Mouse (Mus musculus) thymus, postnatal 36 days (tissue): ENCODE measurements around the gene Npepps.
"Not testable (repeated sequence)": the region's sequence is repeated elsewhere in the genome, so short reads cannot be mapped to it uniquely, and the experiment has no call there.

ENCODE experiments used
- DNase-seq, 2 experiments: peaks; one replicate each; pipeline ENCODE4 v3.0.0; 2022; ENCODE audit warnings: mixed read lengths in 2 of 2

Npepps gene

DNA sequence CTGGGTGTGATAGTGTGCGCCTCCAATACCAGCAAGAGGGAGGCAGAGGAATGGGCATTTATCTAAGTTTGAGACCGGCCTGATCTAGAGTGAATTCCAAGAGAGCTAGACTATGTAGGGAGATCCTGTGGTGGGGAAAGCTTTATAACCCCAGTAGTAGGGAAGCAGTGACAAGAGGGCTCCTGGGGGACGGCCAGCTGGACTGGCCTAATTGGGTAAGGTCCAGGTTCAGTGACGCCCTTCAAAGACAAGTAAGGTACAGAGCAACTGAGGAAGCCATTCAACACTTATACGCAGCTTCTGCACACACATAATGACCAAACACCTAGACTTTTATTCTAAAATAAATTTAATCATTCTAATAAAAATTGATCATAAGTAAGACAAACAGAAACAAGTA lies 48.0 kb downstream of the Npepps start:
- no peak for DNase-seq

DNA sequence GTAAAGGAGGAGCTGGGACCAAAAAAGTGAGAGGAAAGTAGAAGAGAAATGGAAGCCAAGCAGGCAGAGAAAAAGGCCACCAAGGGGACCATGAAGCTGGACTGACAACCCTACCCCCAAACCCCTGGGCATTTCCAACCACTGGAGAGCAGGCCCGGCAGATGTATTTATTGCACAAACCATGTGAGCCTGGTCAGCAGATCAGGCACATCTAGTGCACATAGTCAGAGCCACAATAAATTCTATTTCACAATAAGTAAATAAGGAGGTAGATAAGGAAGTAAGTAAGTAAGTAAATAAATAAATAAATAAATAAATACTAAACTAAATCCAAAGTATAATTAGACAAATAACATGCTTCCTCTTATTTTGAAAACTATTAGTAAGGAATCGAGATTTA lies 51.0 kb downstream of the Npepps start:
- no peak for DNase-seq

DNA sequence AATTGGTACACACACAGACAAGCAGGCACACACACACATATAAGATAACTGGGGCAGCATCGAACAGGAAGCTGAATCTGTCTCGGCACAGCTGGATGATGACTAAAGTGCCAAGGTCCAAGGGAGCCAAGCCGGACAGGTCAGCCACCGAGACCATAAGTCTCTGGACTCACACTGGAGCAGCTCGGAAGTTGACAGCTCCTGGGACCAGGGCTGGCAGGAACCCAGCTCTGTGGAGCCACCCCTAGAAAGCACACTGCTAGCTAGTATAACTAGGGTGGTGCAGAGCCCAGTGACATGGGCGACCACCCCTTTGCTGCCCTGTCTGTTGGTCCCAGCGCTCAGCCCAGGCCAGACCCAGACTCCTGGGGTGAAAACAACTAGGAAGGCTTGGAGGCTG lies 51.5 kb downstream of the Npepps start:
- no peak for DNase-seq

DNA sequence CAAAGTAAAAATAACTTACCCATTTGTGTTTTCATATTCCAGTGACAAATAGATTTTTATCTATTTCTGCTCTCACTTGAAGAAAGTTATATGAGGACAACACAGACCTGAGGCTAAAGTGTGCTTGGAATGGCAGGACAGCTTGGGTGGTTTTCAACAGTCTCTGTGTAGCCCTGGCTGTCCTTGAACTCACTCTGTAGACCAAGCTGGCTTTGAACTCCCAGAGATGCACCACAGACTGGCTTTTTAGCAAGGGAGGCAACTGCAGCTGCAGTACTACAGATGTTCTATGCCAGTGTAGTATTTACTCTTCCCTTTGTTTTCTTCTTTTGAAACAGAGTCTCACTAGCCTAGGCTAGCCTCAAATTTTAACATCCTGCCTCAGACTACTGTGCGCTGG lies 54.3 kb downstream of the Npepps start:
- no peak for DNase-seq

DNA sequence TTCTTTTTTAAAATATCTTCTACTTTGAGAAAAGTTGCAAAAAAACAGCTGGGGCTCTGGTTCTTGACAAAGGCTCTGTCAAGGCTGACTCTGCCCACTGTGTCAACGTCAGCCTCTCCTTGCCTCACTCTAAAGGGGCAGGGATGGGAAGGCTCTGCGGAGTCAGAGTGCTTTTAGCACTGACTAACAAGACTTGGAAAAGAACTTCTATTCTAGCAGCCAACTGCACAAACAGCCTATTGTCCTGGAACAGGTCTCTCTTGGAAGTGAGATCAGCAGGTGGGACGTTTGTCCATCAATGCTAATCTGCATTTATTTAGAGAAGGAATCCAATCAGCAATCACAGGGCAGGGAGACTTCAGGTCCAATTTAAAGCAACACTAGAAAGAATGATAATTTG lies 57.0 kb downstream of the Npepps start:
- no peak for DNase-seq

DNA sequence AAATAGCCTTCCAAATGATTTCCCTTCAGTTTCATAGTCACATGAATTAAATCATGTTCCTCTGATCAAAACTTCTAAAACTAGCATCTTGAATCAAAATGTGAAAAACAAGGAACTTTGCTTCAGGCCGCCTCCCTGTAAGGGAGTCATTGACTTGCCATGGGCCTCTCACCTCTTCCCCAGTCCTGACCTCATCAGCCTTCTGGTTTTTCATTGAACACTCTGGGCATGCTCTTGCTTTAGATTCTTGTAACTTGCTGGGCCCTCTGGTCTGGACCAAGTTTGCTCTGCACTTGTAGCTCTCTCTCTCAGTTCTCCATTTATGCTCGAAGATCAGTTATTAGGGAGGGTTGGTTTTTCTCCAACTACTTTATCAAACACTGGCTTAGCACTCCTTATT lies 58.8 kb downstream of the Npepps start:
- DNase-seq: no peak

DNA sequence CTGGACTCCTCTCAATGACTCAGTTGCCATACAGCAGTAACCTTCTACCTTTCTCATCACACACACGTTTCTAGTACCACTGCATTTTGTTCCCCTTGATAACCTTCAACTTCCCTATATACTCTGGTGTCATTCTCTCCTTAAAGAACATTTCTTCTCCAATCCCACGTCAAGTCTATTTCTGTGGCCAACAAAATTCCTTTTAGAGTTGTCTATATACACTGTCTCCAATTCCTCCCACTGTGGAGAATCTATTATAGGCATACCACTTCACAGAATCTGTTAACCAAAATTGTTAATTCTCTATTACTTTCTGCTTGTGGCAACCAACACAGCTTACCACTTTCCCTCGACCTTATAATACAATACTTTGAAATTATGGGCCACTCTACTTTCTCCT lies 60.2 kb downstream of the Npepps start:
- no peak for DNase-seq

DNA sequence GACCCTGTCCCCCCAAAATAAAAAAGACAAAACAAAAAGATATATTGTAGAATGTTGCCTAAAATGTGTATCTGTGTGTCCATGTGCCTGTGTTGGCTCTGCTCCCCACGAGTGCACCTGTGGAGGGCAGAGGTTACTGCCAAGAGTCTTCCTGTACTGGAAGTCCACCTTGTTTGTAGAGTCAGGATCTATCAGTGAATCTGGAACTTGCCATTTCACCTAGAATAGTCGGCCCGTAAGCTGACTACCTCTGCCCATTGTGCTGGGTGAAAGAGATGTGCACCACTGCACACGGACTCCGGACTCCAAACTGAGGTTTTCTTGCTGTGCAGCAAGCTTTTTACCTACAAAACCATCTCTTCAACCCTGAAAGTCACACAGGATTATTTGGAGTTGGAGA lies 66.0 kb downstream of the Npepps start:
- no peak for DNase-seq

DNA sequence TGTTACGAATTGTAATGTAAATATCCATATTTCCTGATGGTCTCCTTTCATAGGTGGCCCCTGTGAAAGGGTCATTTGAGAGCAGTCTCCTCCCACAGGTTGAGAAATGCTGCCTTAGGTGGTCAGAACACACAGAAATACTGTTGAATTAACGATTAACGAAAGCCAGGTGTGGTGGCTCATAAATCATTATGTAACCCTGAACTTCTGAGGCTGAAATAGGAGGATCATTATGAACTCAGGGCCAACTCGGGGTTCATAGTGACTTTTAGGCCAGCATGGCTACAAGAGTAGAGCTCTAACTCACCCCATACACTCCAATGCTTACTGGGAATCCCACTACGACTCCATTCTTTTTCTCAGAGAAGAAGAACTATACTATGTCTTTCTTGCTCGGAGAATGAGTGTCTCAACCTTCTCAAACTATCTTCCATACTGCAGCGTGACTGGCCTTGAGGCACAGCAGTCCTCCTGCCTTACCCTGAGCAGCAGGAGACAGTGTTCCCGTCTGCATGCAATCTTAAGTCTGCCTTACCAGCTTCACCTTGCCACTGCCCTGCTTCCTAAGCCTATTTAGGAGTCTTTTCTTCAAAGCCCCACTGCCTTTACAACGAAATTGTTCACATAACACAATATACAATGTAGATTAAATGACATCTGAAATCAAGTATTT lies 69.6 kb downstream of the Npepps start:
- DNase-seq: no peak

DNA sequence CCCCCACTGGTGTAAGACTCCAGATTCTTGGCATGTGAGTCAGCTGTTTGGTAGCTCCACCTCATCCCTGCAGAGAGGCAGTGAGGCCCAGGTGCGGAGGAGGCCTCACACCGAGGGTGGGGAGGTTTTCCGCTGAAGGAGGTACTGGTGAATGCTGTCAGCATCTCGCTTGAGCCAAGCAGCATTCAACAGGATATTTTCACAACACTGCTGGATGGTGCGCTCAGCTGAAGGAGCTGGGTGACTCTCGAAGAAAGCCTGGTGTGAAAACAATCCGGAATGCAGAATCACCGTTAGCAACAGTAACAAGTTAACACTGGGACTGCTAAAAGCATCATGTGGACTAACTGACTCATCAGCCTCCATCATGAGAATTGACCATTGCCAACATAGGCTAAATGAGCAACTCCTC lies 73.4 kb downstream of the Npepps start:
- no peak for DNase-seq

DNA sequence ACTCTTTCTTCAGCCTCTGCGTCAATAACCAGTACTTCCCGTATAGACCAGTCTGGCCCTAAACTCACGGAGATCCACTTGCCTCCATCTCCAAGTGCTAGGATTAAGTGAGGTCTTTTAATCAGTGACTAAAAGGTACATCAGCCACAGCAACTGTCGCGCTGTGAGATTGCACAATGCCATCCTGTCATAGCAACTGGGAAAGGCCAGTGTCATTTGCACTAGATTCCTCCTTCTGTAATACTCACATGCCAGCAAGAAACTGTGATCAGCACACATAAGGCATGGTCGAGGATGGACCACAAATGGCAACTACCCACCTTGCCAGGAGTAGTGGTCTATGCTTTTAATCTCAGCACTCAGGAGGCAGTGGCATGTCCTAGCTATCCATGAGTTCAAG lies 80.9 kb downstream of the Npepps start:
- DNase-seq: no peak

DNA sequence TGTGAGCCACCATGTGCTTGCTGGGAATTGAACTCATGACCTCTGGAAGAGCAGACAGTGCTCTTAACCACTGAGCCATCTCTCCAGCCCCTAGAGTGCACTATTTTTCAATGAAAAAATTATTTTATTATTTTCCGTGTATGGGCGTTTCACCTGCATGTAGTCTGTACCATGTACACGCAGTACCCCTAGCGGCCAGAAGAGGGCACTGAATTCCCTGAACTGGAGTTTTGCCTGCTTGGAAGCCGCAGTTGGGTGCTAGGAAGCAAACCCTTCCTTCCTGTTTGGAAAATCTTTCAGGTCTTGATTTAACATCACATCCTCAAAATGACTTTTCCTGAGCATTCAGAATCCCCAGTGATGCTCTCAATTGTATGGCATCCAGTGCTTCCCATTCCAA lies 81.8 kb downstream of the Npepps start:
- peak; percentile 60 to 71 for DNase-seq

DNA sequence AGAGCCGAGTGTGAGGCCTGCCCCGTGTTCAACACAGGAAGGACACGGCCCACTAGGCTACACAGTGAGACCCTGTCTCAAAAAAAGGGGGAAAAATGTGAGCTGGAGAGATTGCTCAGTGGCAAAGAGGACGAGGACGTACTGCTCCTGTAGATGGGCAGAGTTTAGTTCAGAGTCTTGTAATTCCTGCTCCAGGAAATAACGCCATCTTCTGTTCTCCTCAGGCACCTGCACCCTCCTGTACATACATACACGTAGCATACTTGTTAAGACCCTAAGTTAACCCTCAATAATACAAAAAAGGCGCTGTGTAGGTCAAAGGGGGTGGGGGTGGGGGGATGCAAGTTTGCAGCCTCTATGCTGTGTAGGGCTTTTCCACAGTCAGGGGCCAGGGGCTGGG lies 83.4 kb downstream of the Npepps start:
- DNase-seq: no peak

DNA sequence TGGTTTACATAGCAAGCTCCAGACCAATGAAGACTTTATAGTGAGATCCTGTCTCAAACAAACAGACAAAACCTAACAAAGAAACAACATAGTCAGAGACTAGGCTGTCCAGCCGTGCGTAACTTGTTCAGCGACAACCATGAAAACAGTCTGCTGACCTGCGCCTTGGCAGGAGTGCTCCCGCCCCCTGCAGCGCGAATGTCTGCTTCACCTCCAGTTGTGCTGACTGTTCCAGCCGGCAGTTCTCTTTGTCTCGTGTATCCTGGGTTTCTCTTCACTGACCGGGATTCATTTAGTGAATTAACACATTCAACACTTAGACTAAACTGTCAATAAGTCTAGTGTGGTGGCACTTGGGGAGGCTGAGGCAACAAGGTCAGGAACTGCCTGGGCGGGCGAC lies 83.9 kb downstream of the Npepps start:
- DNase-seq: no peak

DNA sequence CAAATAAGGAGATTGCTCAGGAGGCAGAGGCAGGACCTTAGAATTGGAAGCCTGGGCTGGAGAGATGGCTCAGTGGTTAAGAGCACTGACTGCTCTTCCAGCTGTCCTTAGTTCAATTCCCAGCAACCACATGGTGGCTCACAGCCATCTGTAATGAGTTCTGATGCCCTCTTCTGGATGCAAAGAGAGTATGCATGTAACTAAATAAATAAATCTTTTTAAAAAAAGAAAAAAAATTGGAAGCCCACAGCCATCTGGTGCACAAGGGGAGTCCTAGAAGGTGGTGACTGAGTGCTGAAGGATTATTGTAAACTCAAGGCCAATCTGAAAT lies 87.9 kb downstream of the Npepps start:
- DNase-seq: no peak

DNA sequence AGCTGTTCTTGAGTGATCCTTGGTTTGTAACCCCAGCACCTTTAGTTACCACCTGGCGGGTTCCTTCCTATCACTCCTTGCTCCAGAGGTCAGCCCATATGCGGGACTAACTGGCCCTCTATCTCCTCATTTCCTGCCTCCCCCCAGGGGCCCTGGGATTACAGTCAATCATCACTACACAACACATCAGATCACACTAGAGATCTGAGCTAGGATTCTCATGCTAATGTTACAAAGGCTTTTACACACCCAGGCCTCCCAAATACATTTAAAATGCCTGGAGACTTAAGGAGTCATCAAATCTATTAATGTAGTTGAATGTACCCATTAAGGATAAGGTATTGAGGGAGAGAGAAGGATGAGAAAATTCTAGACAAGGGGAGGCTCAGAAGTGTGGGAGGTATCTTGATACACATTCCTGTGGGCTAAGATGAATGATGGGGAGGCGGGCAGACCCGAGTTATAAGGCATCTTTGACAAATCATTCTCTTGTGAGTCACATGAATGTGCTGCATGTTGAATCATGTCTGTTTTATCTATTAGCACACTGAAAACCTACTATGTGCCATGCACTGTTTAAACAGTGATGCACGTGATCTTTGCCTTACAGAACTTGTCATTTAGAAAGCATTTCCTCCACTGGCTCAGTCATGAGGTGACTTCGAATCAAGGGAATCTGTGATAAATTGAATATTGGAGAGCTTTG lies 88.4 kb downstream of the Npepps start:
- DNase-seq: no peak

DNA sequence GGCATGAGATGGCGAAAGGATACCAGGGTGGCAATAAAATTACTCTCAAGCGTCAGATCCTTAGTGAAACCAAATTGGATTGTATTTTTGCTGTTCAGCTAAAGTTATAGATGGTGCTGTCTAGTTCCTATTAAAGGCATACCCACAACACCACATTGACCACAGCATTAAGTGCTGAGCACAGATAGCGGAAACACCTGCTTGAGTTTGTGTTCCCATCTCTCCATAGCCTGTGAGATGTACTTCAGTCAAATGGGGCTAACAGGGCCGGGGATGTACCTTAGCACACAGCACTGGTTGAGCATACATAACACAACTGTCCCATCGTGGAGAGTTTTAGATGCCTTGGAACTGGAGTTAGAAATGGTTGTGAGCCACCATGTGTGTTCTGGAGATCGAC lies 89.4 kb downstream of the Npepps start:
- no peak for DNase-seq

DNA sequence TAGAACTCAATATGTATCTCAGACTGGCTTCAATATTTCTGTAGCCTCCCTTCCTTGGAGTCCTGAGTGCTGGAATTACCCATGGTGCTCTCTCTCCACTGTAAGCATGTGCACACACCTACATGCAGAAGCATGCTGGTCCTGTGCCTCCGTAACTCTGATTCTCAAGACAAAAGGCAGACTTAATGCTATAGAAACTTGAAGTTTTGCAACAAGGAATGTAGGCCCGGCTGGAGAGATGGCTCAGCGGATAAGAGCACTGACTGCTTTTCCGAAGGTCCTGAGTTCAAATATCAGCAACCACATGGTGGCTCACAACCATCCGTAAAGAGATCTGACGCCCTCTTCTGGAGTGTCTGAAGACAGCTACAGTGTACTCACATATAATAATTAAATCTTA lies 90.8 kb downstream of the Npepps start:
- DNase-seq: not testable (repeated sequence)

DNA sequence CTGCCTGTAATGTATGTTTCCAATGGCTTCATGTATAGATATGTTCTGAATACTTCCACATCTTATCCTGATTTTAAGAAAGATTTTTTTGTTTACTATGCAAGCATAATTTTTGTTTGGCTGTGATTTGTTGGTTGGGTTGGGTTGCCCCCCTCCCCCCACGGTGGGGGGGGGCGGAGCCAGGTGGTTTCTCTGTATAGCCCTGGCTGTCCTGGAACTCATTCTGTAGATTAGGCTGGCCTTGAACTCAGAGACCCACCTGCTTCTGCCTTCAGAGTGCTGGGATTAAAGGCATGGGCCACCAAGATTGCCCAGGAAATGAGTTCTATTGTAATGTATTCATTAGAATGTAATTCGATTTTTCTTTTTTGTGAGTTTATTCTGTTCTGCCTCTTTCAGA lies 91.2 kb downstream of the Npepps start:
- DNase-seq: no peak

DNA sequence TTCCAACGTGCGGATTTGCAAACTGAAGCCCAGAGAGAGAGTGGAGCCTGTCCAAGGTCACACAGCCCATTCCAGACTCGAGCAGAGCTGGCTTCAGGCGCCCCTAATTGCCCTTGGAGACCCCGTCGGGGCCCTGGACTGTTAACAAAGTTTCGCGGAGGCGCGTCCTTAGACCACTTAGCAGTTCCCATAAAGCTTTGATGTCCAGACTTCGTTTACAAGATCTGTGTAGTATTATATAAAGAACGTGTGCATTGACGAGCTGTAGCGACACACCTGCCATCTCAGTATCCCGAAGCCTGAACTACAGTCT lies 91.8 kb downstream of the Npepps start:
- no peak for DNase-seq

DNA sequence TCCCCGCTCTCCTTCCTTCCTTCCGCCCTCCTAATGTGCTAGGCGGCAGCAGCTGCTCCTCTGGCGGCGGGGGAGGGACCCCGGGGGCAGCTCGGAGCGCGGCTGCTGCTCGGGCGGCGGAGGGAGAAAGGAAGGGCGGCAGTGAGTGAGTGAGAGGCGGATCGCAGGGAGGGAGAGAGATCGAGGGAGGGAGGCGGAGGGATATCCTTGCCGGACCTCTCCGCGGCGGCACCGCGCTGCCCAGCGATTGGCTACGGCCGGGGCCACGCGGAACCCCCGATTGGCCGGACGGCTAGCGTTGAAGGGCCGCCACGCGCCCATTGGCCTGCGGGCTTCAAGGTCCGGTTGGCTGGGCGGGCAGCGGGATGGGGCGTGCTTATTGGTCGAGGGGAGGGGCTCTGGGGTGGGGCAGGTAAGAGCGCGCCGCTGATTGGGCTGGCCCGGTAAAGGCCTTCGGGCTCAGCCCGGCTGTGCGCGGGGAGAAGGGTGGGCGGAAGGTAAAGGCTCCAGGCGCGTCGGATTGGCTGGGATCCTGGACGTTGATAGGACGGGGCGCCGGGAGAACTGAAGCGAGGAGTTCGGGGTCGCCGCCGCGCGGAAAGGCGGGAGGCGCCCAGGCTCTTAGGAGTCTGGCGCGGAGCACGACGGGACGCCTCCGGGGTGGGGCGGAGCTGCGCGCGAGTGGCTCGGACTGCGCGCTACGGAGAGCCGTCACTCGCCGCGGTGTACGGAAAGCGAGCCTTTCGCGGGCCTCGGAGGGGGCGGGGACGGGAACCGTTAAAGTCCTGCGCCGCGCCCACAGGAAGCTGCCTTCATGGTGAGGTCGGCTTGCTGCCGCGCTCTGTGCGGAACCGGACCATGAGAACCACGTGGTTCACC lies 92.4 kb downstream of the Npepps start, which contains the start of gene Kpnb1:
TSS of gene Kpnb1 (minus strand) at position 118 of the 879 bp plus-strand sequence.
- peak; percentile 97 to 100 for DNase-seq

DNA sequence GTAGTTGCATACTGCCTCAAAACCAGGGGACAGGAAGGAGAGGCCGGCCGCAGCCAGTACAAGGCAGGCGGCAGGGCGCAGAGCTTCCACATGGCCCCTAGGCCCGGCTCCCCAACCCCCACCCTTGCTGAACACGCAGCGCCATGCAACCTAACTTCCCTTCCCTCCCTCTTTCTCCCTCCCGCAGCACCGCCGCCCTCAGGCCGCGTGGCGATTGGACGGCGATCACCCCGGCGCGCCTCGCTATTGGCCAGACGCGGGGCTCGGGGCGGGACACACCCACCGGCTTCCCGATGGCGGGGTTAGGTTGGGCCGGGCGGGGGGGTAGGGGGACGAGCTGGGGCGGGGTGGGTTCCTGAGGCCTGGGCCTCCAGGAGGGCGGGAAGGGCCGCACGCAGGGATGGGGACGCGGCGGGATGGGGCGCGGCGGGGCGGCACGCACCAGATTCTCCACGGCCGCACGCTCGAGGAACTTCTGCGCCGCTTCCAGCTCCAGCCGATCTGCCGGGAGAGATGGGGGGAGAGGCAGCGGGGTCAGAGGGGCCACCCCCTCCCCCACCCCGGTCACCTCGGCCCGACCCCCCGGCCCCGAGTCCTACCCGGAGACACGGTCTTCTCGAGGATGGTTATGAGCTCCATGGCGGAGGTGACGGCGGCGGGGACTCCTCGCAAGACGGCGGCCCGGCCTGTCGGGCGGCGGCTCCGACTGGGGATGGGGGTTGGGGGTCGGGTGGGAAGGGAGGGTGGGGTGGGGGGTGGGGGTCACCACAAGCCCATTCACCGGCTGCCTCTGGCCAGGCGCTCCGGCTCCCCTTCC lies 93.3 kb downstream of the Npepps start:
- peak; percentile 99 for DNase-seq
